Mouse (Mus musculus) stomach, postnatal 0 days (tissue): ENCODE measurements around the gene Jrkl. TPM values are rescaled to one million over a fixed set of nuclear protein-coding genes. Genes with fewer than 3 reads are reported as not detected.

ENCODE experiments used
- ATAC-seq: fragments of 200-750 bp; cut with Nextera tagmentation; 2 replicates; pipeline ENCODE4 v1.8.0; 2017; ENCODE audit not compliant: low FRiP score, low TSS enrichment
- DNase-seq: peaks from one replicate; pipeline ENCODE4 v3.0.0-alpha.2; 2016; ENCODE audit warnings: low spot score
- H3K27ac ChIP-seq: fragments of 300-500 bp; sonication (generic); replicated peaks from 2 replicates; pipeline ENCODE4 v1.5.1; 2014; ENCODE audit warnings: mild to moderate bottlenecking, control low read depth
- H3K27me3 ChIP-seq: fragments of 300-500 bp; sonication (generic); 2 replicates; pipeline ENCODE4 v1.6.1; 2014; ENCODE audit warnings: low read length; ENCODE audit not compliant: control insufficient read depth, insufficient read depth
- H3K36me3 ChIP-seq: fragments of 300-500 bp; sonication (generic); 2 replicates; pipeline ENCODE4 v1.6.1; 2014; ENCODE audit warnings: low read length, mixed read lengths; ENCODE audit not compliant: control insufficient read depth, insufficient read depth
- H3K4me1 ChIP-seq: fragments of 300-500 bp; sonication (generic); replicated peaks from 2 replicates; pipeline ENCODE4 v1.6.1; 2014; ENCODE audit warnings: antibody characterized with exemption; ENCODE audit not compliant: control insufficient read depth, insufficient read depth
- H3K4me2 ChIP-seq: fragments of 300-500 bp; sonication (generic); replicated peaks from 2 replicates; pipeline ENCODE4 v1.6.1; 2014; ENCODE audit warnings: low read depth, mild to moderate bottlenecking, control low read depth, moderate library complexity
- H3K4me3 ChIP-seq: fragments of 300-500 bp; sonication (generic); 2 replicates; pipeline ENCODE4 v1.5.1; 2014; ENCODE audit warnings: low read depth, low read length, control low read depth
- H3K9ac ChIP-seq: fragments of 300-500 bp; sonication (generic); 2 replicates; pipeline ENCODE4 v1.6.1; 2014; ENCODE audit warnings: mild to moderate bottlenecking, low read length, control low read depth, mixed read lengths
- H3K9me3 ChIP-seq: fragments of 300-500 bp; sonication (generic); 2 replicates; pipeline ENCODE4 v1.6.1; 2016; ENCODE audit warnings: low read length; ENCODE audit not compliant: control insufficient read depth
- CTCF ChIP-seq: IDR thresholded peaks from 2 replicates; pipeline ENCODE4 v1.5.1; 2016; ENCODE audit warnings: antibody characterized with exemption, low read depth, mild to moderate bottlenecking, moderate library complexity
- EP300 ChIP-seq: optimal IDR thresholded peaks from 2 replicates; pipeline ENCODE3; 2016; ENCODE audit warnings: antibody characterized with exemption
- WGBS: fragments of 180-500 bp; shearing (Covaris S2); extraction: QIAGEN DNeasy Blood & Tissue Kit; methylation state at CpG from one replicate; pipeline ENCODE4 v1.1.7; 2014; 5-methylcytosine and 5-hydroxymethylcytosine counted together
- polyA plus RNA-seq: library from polyadenylated mRNA; unstranded; fragments of >200 nt; fragmentation: Nextera tagmentation; extraction: Ambion mirVana; gene quantifications from 2 replicates; pipeline ENCODE4 v1.2.1, GENCODE M21; 2015

The Jrkl gene
- polyA plus RNA-seq, 1 experiment from 2014 or later: 7.2 TPM

DNA sequence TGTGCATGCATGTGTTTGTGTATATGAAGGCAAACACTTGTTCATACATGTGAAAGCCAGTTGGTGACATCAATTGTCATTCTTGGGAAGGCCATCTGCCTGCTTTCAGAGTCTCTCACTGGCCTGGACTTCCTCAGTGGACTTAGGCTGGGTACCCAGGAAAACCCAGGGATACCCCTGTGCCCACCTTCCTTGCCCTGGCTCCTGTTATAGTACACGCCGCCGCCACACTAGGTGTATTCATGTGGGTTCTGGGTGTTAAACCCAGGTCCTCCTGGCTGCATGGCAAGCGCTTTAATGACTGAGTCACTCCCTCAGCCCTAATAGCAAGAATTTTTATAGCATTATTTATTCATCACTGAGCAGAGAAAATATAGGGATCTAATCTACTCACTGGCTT lies 51.0 kb downstream of the Jrkl start:
- Histone ChIP-seq H3K9ac (no peak overlapping the region), H3K27ac (no peak overlapping the region), H3K4me1 (no peaks in the 10 kb centered on the region), H3K9me3 (no peaks in the 10 kb centered on the region), H3K4me2 (no peak overlapping the region), H3K4me3 (no peak overlapping the region), H3K36me3 (no peaks in the 10 kb centered on the region), H3K27me3 (no peaks in the 10 kb centered on the region)
- TF ChIP-seq CTCF (no peak), EP300 (no peak)
- WGBS: 84% methylated on average over 4 of the region's 4 CpGs
- DNase-seq: no peak
- no peak for ATAC-seq

Other genes starting within 250 kb of the Jrkl start
- 4.4 and 4.7 TPM in 2 replicates for gene Ccdc82, start 1.1 kb upstream of the Jrkl start, polyA plus RNA-seq
- 4.0 and 4.3 TPM in 2 replicates for gene Maml2, start 52.1 kb upstream of the Jrkl start, polyA plus RNA-seq
- not detected in 2 replicates for gene Gm17571, start 200.9 kb upstream of the Jrkl start, polyA plus RNA-seq